Mouse (Mus musculus) gastrocnemius, postnatal 4 days (tissue): ENCODE data around the gene 1500009L16Rik. TPM values are rescaled to one million over a fixed set of nuclear protein-coding genes. Genes with fewer than 3 reads are reported as not detected.

Experiments
- DNase-seq, 2 experiments: peaks; one replicate each; pipeline ENCODE4 v3.0.0; 2021 to 2022; ENCODE audit warnings: low spot score in 2 of 2, mixed read lengths in 2 of 2
- total RNA-seq, 2 experiments: library from RNA; stranded (reverse); gene quantifications; 2 replicates each; pipeline ENCODE4 v1.2.3; 2021

1500009L16Rik gene
- total RNA-seq, 2 experiments from 2014 or later: 7.3 to 10.2 TPM

DNA sequence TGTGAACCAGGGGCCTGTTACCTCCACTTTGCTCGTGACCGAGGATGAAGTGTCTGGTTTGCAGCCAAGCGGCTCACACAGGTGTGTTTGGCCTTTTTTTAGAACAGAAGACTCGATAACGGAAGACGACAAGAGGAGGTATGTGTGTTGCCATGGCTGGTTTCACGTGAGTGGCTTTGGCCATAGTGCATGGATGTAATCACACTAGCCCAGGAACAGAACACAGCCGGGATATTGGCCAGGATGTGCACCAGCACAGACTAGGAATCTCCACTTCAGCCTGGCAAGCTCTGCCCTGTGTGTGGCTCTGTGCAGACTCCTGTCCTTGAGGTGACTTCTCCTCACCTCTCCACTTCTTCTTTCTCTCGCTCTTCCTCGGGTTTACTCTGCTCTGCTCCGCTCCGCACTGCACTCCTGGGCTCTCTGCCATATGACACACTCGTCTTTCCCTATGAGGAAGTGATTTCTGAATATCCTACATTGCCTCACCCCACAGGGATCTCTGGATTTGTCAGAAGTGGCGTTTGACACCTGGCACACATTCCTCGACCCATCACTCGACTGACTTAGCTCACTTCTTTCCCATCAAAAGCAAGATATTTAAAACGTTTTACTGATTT lies 34.8 kb downstream of the 1500009L16Rik start:
- DNase-seq: no peak

DNA sequence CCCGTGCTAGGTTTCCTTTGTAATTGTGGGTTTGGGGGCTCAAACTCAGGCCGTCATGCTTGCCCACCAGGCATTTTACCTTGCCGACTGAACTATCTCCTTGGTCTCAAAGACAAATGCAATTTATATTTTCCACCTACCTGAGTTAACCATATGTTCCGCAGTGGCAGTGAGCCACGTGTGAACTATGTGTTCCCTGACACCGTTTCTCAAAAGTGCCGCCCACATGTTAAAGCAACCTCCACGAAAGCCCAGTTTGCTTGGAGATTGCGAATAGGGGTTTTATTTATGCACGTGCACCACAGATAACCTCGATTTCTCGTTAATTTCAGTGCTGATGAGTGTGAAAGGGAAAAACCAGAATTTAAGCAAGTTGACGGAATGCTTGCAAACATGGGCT lies 36.1 kb downstream of the 1500009L16Rik start:
- no peak for DNase-seq

GRCm38 (mm10) chr10:83760535-83760934 lies 37.9 kb downstream of the 1500009L16Rik start:
- no peak for DNase-seq

DNA sequence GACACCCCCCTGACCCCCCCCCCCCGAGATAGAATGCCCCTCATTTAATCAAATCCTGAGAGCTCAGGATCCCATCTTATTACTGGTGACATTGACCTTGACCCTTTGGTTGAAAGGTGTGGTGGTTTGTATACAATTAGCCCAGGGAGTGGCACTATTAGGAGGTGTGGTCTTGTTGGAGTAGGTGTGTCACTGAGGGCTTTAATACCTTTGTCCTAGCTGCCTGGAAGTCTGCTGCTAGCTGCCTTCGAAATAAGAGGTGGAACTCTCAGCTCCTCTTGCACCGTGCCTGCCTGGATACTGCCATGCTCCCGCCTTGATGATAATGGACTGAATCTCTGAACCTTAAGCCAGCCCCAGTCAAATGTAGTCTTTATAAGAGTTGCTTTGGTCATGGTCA lies 41.2 kb downstream of the 1500009L16Rik start:
- DNase-seq: no peak

GRCm38 (mm10) chr10:83766882-83767281 lies 44.2 kb downstream of the 1500009L16Rik start:
- no peak for DNase-seq

DNA sequence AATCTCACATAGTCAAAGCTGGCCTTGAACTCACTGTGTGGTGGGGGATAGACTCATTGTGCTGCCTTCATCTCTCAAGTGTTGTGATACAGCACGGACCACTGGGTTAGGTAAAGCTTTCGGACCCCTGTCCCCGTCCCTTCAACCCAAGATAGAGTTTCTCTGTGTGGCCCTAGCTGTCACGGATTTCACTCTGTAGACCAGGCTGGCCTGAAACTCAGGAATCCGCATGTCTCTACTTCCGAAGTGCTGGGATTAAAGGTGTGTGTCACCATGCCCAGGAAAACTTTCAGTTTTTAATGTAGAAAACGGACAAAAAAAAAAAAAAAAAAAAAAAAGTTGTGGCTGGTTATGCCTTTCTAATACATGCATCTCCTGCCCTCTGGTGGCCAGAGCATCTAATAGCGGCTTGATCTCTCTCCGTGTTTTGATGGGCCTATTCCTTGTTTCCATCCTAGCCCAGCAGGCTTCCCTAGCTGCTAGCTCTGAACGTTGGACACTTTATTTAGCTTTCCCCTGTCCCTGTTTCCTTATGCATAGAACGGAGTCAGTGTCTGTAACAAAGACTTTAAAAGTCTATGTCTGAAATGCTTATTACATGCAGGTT lies 53.7 kb downstream of the 1500009L16Rik start:
- DNase-seq: peak in 1 of 2 experiments; percentile 59

GRCm38 (mm10) chr10:83777253-83777652 lies 54.6 kb downstream of the 1500009L16Rik start:
- DNase-seq: no peak

- DNase-seq: no peak
Observed at GRCm38 (mm10) chr10:83781854-83782253, 59.2 kb downstream of the 1500009L16Rik start.

DNA sequence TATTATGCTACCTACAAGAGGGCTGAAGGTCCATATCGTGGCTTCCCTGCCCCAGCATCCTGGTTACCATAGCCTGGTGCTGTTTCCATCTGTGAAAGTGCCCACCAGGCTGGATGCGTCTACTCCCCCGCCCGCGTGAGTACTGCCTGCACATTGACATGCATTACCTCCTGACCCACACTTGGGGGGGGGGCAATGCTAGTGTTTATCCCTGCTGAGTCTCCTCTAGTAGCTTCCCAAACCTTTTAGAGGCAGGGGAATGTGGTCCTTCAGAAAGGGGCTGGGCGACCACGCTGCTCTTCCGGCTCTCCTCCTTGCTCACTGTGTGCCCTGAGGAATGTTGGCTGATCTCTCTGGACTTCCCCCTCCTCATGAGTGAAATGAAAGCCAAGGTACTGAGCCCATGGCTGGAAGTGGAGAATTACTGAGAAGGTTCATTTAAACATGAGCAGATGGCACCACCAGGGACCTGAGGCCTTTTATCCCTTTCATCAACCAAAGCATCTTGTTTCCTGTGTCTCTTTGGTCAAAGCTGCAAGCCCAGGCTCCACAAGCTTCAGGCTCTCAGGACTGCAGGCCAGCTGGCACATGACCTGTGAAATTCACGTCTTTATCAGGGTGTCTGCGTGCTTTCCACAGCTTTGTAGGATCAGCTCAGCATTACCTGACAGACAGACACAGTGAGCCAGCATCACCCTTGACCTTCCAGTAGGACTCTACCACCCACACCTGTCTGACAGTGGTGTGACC lies 59.9 kb downstream of the 1500009L16Rik start:
- no peak for DNase-seq

DNA sequence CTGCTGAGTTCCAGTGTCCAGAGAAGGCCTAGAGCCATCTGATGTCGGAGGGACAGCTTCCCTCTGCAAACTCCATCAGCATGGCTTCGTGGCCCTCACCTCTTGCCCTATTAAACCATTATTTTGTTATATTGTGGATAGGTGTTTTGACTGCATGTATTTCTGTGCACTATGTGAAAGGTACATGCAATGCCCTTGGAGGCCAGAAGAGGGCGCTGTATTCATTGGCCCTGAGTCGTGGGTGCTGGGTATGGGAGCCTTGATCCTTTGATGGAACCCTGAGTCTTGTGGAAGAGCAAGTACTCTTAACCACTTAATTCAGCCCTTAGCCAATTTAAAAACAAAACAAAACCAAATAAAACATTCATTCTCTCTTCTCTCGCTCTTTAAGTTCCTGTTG lies 62.3 kb downstream of the 1500009L16Rik start:
- no peak for DNase-seq

DNA sequence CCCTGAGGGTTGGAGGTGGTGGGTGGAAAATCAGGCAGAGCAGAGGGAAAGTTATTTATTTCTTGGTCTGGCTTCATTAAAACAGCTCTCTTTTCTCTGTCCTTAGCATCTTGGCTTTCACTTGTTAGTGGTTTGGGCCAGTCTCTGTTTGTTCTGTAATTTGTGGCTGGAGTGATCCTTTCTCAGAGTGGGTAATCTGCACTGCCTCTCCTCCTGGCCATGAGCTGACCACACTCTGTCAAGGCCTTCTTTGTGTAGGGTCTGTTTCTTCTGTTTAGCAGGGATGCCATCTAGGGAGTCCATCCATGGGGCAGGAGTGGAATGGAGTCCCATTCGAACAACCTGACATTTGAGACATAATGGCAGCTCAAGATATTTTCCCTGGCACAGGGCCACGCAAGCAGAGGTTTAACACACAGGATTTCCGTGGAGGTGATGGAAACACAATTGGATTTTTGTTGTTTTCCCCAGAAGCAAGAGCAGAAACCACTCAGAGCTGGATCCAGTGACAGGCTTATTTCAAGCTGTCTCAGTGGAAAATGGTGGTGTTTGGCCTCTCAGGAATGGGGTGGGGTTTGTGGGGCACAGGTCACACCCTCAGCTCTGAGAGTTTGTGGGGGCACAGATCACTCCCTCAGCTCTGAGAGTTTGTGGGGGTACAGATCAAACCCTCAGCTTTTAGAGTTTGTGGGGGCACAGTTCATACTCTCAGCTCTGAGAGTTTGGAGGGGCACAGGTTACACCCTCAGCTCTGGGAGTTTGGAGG lies 63.1 kb downstream of the 1500009L16Rik start:
- DNase-seq: no peak

DNA sequence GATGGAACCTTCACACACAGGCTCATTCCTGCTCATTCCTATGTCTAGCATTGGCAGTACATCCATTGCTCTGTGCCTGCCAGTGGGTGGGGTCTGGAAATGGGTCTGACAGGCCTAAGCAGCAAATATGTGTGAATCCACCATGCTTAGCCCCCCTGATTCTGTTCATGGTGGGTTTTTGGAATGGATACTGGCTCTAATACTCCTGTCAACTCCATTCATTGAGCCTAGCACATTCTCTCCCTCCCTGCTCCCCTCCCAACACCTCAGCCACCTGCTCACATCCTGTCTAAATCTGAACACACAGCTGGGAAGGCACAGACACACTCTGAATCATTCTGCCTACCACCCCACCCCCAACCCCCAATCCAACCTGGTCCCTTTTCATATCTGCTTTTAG lies 72.4 kb downstream of the 1500009L16Rik start:
- no peak for DNase-seq

DNA sequence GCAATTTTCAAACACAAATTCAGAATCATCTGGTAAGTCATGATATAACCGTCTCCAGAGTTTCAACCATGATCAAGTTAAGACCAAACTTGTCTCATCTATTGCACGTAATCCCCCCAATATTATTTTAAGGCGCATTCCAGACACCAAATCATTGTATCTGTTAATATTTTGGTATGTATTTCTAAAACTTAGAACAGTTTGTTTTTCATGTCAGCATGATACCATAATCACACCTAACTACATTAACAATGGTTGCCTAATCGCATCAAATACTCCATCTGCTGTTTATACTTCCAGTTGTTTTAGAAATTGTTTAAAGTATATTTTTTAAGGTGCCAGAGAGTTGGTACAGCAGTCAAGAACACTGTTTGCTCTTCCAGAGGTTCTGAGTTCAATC lies 72.8 kb downstream of the 1500009L16Rik start:
- DNase-seq: no peak

GRCm38 (mm10) chr10:83804021-83804420 lies 81.4 kb downstream of the 1500009L16Rik start:
- DNase-seq: no peak

DNA sequence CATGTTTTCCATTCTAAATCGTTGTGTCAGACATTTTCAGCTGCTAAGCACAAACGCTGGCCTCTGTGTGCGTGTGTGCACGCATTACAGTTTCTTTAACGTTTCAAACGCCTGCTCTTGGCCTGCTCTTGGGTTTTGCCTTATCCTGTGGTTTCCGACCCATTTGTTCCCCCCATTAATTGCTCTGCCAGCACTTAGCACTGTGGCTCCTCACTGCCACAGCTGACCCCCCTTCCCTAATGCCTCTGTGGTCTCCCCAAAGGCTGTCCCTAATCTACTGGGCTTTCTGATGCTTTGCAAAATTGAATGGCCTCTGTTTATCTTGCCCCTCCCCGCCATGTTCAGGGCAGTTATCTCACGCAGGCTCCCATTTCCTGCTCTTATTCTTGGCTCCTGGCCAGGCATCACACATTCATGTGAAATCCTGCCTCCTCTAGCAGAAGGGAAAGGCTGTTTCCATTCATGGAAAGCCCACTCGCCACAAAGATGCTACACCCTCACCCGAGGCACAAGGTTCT lies 82.6 kb downstream of the 1500009L16Rik start:
- peak in 1 of 2 experiments; percentile 37 for DNase-seq

DNA sequence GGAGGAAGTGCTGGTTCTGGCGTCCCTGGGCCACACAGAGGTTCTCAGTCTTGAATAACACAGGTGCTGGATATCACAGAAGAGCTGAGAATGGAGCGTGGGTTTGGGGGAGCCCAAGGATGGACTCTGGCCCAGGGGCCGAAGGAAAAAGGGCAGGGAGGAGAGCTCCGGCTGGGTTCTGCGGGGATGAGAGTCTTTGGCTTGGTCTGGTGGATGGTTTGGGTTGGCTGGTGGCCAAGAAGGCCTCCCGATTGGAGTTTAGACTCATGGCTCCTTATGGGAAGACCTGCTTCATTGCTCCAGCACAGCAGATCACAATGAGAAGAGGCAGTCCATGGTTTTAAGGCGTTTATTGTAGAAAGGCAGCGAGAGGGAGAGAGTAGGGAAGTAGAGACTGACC lies 84.6 kb downstream of the 1500009L16Rik start:
- DNase-seq: no peak

Other genes with a start within 250 kb of the 1500009L16Rik start
- 10 to 100 TPM; 12.4 to 13.8 TPM for gene Aldh1l2, start 188.7 kb upstream of the 1500009L16Rik start, total RNA-seq
- gene Washc4, start 179.1 kb upstream of the 1500009L16Rik start, total RNA-seq: 10 to 100 TPM; 22.6 to 24.3 TPM
- 10 to 100 TPM; 32.8 to 45.6 TPM for gene Appl2, start 74.1 kb upstream of the 1500009L16Rik start, total RNA-seq